Comparison of ENCODE assay signal across 8 mouse cellular contexts in the genomic region with DNA sequence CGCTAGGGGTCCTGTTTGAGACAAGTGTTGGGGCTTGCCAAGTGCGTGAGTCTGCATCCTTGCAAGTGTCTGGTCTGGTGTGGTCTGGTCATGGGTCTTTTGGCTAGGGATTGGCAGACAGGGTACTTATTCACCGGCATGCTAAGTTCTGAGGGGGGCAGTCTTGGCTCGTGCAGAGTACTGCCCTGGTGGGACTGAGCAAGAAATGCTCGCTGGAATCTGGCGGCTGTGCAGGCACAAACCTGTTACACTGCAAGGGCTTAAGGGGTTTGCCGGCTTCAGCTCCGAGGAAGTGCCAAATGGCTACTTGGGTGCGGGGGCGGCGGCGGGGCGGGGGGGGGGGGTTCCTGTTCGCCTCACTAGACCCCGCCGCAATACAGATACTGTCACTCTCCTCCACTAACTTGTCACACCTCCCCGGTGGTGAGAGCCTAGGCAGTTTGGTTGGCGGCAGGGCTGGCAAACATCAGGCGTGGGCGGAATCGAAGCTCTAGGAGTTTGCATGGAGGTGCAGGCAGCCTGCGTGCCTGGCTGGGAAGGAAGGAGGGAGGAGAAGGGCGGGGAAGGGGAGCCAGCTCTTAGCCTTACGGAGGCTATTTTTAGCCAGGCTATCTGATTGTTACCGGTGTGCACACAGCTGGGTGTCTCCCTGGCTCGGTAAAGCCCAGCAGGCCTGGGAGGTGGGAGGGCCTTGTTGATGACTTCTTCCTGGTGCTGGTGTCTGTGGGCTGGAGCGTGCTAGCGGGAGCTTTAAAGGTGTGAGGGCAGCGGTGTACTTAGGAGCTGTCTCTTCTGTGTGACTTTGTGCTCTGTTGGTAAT. TPM values are rescaled to one million over a fixed set of nuclear protein-coding genes. Genes with fewer than 3 reads are reported as not detected.
DNase-seq lines count a peak whose midpoint lies in the region; ATAC-seq lines count a peak whose summit lies in the region.

No protein-coding gene starts in this region.

- H3K36me3 ChIP-seq in embryonic facial prominence, embryonic 11.5 days (replicated peaks; ENCODE audit: control insufficient read depth, insufficient read depth, low read depth, low read length) = no peaks in the 10 kb centered on the region
- peaks cover 19% of the 10 kb centered on the region for H3K36me3 ChIP-seq in limb, embryonic 12.5 days
- H3K36me3 ChIP-seq in midbrain, embryonic 14.5 days (ENCODE audit: control insufficient read depth, insufficient read depth, low read length) = peaks cover 14% of the 10 kb centered on the region

- no peak overlapping the region; the same call in 1 of the 2 replicates for H3K27ac ChIP-seq in embryonic facial prominence, embryonic 11.5 days (replicated peaks; ENCODE audit: low read depth, low read length)
- peak overlapping the region; percentile 53; the same call in 1 of the 2 replicates for H3K27ac ChIP-seq in limb, embryonic 12.5 days
- 0 out of 2 replicates have a peak overlapping the region, but pooled peaks have one; percentile 32 for H3K27ac ChIP-seq in midbrain, embryonic 14.5 days (replicated peaks; ENCODE audit: low read depth, low read length)

- peak; percentile 57 for ATAC-seq in embryonic facial prominence, embryonic 11.5 days (replicated peaks; ENCODE audit: insufficient number of reproducible peaks, low FRiP score, low TSS enrichment, low read depth)
- ATAC-seq in limb, embryonic 12.5 days (ENCODE audit: insufficient number of reproducible peaks, insufficient read depth, low FRiP score, low TSS enrichment, low read depth) = peak; percentile 70
- peak; percentile 42 for ATAC-seq in midbrain, embryonic 14.5 days (ENCODE audit: low FRiP score, low TSS enrichment)

- H3K4me3 ChIP-seq in embryonic facial prominence, embryonic 11.5 days (ENCODE audit: low read depth, low read length) = peak overlapping the region; percentile 32
- H3K4me3 ChIP-seq in limb, embryonic 12.5 days (replicated peaks) = peak overlapping the region; percentile 43
- peak overlapping the region; percentile 34 for H3K4me3 ChIP-seq in midbrain, embryonic 14.5 days (replicated peaks; ENCODE audit: low read depth, low read length)

- H3K9ac ChIP-seq in embryonic facial prominence, embryonic 11.5 days (replicated peaks; ENCODE audit: low read length) = peak overlapping the region; percentile 48
- H3K9ac ChIP-seq in limb, embryonic 12.5 days (replicated peaks) = peak overlapping the region; percentile 65
- H3K9ac ChIP-seq in midbrain, embryonic 14.5 days (replicated peaks; ENCODE audit: low read length) = peak overlapping the region; percentile 65

- no peaks in the 10 kb centered on the region for H3K9me3 ChIP-seq in embryonic facial prominence, embryonic 11.5 days (replicated peaks; ENCODE audit: control insufficient read depth, low read length)
- no peaks in the 10 kb centered on the region for H3K9me3 ChIP-seq in limb, embryonic 12.5 days
- no peaks in the 10 kb centered on the region for H3K9me3 ChIP-seq in midbrain, embryonic 14.5 days (ENCODE audit: control insufficient read depth, low read length)

- peak overlapping the region; percentile 72 for H3K4me2 ChIP-seq in embryonic facial prominence, embryonic 11.5 days (ENCODE audit: low read depth, low read length)
- peak overlapping the region; percentile 83 for H3K4me2 ChIP-seq in limb, embryonic 12.5 days
- peak overlapping the region; percentile 67 for H3K4me2 ChIP-seq in midbrain, embryonic 14.5 days (ENCODE audit: low read length)

- DNase-seq in urinary bladder, adult 2 months (ENCODE audit: low spot score) = peak; percentile 51
- no peak for DNase-seq in urinary bladder, postnatal 10 days (ENCODE audit: low spot score)
- DNase-seq in embryonic facial prominence, embryonic 11.5 days (ENCODE audit: low spot score) = peak; percentile 69
- DNase-seq in heart, adult 11 months = peak; percentile 99
- DNase-seq in kidney, adult 18-20 months = peak; percentile 60
- peak; percentile 61 for DNase-seq in midbrain, embryonic 14.5 days
- peak; percentile 69 to 72 for DNase-seq in spleen, postnatal 36 days (ENCODE audit: low spot score in 2 of 2)

- H3K27me3 ChIP-seq in embryonic facial prominence, embryonic 11.5 days (ENCODE audit: control insufficient read depth, insufficient read depth, low read length) = no peaks in the 10 kb centered on the region
- no peaks in the 10 kb centered on the region for H3K27me3 ChIP-seq in limb, embryonic 12.5 days
- no peaks in the 10 kb centered on the region for H3K27me3 ChIP-seq in midbrain, embryonic 14.5 days (ENCODE audit: control insufficient read depth, insufficient read depth, low read length)

- no peaks in the 10 kb centered on the region for H3K4me1 ChIP-seq in embryonic facial prominence, embryonic 11.5 days (ENCODE audit: control insufficient read depth, insufficient read depth, low read length)
- peaks cover 42% of the 10 kb centered on the region for H3K4me1 ChIP-seq in limb, embryonic 12.5 days (replicated peaks)
- peaks cover 30% of the 10 kb centered on the region for H3K4me1 ChIP-seq in midbrain, embryonic 14.5 days (ENCODE audit: control insufficient read depth, insufficient read depth, low read length)

- 4% methylated on average over 27 of the region's 29 CpGs for WGBS in embryonic facial prominence, embryonic 11.5 days
- WGBS in limb, embryonic 12.5 days = 1% methylated on average over 29 of the region's 29 CpGs
- 3% methylated on average over 29 of the region's 29 CpGs for WGBS in midbrain, embryonic 14.5 days

RNA-seq across cellular contexts. Expression of a gene that starts 6.4 kb away (rescaled TPM):
- 7.2 and 15.7 TPM in 2 replicates for polyA plus RNA-seq in urinary bladder, adult 2 months (2012; rRNA removed)
- polyA plus RNA-seq in embryonic facial prominence, embryonic 11.5 days (2014; fragmentation: Nextera tagmentation; extraction: Ambion mirVana) = 4.0 TPM in 2 replicates
- 4.6 and 6.0 TPM in 2 replicates for polyA plus RNA-seq in limb, embryonic 12.5 days (2016; fragmentation: Nextera tagmentation; extraction: Ambion mirVana)
- 9.0 and 10.1 TPM in 2 replicates for polyA plus RNA-seq in midbrain, embryonic 14.5 days (2014; fragmentation: Nextera tagmentation; extraction: Ambion mirVana)

RNA-seq across cellular contexts. Expression of a gene that starts 24.7 kb away (rescaled TPM):
- 5.1 and 5.9 TPM in 2 replicates for polyA plus RNA-seq in urinary bladder, adult 2 months (2012; rRNA removed)
- polyA plus RNA-seq in embryonic facial prominence, embryonic 11.5 days (2014; fragmentation: Nextera tagmentation; extraction: Ambion mirVana) = 32.7 and 35.1 TPM in 2 replicates
- polyA plus RNA-seq in limb, embryonic 12.5 days (2016; fragmentation: Nextera tagmentation; extraction: Ambion mirVana) = 89.5 and 93.5 TPM in 2 replicates
- polyA plus RNA-seq in midbrain, embryonic 14.5 days (2014; fragmentation: Nextera tagmentation; extraction: Ambion mirVana) = 21.7 and 28.4 TPM in 2 replicates

RNA-seq across cellular contexts. Expression of a gene that starts 29.8 kb away (rescaled TPM):
- 6.4 TPM in 2 replicates for polyA plus RNA-seq in urinary bladder, adult 2 months (2012; rRNA removed)
- polyA plus RNA-seq in embryonic facial prominence, embryonic 11.5 days (2014; fragmentation: Nextera tagmentation; extraction: Ambion mirVana) = 1.9 and 2.3 TPM in 2 replicates
- 1.6 and 2.3 TPM in 2 replicates for polyA plus RNA-seq in limb, embryonic 12.5 days (2016; fragmentation: Nextera tagmentation; extraction: Ambion mirVana)
- 0.62 and 2.0 TPM in 2 replicates for polyA plus RNA-seq in midbrain, embryonic 14.5 days (2014; fragmentation: Nextera tagmentation; extraction: Ambion mirVana)

RNA-seq across cellular contexts. Expression of a gene that starts 48.1 kb away (rescaled TPM):
- 25.5 and 33.1 TPM in 2 replicates for polyA plus RNA-seq in urinary bladder, adult 2 months (2012; rRNA removed)
- 67.0 and 67.6 TPM in 2 replicates for polyA plus RNA-seq in embryonic facial prominence, embryonic 11.5 days (2014; fragmentation: Nextera tagmentation; extraction: Ambion mirVana)
- 61.8 and 64.8 TPM in 2 replicates for polyA plus RNA-seq in limb, embryonic 12.5 days (2016; fragmentation: Nextera tagmentation; extraction: Ambion mirVana)
- 119 and 135 TPM in 2 replicates for polyA plus RNA-seq in midbrain, embryonic 14.5 days (2014; fragmentation: Nextera tagmentation; extraction: Ambion mirVana)
